Mouse (Mus musculus): ENCODE measurements around the gene Dnajb6.
"Not testable (repeated sequence)": the region's sequence is repeated elsewhere in the genome, so short reads cannot be mapped to it uniquely, and the experiment has no call there.

Gene Dnajb6

DNA sequence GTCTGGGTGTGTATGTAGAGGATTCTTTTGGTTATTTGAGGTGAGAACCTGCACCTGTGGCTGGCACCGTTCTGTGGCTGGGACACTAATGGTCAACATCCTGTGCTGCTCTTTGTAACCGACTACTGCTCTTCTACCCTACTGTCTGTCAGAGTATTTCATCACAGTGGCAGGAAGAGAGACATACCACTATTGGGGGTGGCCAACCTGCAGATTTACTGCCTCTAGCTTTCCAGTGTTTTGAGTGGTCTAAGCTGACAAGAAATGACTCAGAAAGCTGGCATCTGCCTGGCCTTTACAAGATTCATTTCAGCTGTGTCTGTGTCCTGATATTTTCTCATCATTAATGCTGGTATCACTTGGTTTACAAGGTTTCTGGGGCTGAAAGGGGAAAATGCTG lies 36.5 kb downstream of the Dnajb6 start:
- DNase-seq = no peak

DNA sequence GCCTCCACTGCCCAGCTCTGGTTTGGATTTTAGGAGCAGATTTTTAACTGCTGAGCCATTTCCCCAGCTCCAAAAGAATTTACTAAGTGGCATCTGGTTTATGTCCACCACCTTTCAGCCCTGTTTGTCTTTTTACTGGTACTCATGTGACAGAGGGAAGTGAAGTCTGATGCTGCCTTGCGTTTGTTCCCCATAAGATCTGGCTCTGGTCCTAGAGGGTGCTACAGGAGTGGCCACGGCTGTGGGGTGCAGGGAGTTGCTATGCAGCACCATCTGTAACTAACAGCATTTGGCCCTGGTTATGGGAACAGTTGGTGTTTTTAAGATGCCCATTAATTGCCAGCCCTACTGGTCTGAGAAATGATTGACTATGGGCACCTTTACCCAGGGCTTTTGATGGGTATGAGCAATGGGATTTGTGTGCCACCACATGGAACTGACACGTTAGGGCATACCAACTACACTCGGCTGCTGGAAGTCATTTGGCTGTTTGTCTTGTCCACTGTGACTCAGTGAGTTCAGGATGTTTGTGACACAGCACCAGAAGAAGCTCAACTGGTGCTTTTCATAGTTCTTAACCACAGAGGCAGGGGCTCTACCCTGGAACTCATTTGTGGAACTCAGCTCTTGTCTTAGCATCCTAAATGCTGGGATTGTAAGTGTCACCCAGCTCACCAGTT lies 37.3 kb downstream of the Dnajb6 start:
- peak; percentile 65 for DNase-seq

DNA sequence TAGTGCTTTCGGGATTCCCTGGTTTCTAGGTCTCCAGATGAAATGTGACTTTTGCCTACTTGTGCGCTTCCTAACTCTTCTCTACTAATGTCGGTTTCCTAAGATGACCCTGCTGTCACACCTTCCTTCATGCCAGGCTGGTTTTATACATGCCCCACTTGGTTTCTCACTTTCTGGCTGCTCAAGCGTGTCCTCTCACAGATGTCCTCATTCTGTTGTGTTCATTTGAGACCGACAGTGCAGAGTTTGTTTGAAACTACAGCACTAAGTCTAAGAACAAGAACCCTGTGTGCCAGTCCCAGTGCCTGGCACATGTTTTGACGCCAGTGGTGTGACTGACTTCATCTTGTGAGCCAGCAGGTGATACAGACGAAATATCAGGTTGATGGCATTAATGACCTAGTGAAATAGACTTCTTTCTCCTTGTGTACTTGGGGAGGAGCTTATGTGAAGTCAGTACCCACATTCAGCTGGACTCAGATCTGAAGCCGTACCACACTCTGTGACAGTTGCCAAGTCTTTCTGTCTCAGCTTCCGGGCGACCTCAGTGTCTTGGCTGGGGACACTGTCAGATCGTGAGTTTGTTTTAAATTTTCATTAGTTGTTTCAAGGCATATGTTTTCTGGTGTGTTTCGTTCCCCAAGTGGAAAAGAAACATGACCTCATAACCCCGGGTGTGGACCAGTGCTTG lies 38.1 kb downstream of the Dnajb6 start:
- DNase-seq = peak; percentile 33

DNA sequence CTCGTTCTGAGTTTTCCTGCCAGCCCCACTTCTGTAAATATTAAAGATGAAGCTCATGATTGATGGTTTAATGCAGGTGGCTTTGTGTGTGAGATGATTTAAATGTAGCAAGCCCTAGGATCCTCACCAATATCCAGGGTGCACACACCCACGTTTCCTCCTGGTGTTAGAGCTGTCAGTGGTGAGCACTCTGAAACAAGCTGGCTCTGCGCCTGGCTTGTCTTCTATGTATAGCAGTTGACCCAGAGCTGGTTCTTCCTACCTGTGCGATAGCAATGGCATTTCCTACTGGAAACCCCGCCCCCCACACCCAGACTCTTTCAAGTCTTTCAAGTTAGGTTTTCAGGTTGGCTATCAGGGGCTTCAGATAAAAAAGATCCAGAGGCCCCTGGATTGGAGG lies 39.9 kb downstream of the Dnajb6 start:
- DNase-seq = peak; percentile 32

DNA sequence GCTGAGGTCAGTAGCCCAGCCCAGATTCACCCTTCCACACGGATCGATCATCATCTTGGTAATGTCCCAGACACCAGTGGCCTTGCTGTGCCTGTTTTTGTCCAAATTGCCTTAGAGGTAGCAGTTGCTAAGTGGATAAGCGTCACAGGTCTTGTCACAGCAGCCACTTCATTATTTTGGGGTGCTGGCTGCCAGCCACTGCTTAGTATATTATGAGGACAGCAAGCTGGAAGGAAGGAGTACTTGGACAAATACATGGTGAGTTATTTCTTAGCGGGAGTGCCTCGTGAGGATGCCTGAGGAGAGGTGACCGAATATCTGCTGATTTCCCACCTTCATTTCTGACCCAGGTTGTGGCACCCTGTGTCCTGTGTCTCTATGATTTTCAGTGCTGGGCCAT lies 42.5 kb downstream of the Dnajb6 start:
- no peak for DNase-seq

DNA sequence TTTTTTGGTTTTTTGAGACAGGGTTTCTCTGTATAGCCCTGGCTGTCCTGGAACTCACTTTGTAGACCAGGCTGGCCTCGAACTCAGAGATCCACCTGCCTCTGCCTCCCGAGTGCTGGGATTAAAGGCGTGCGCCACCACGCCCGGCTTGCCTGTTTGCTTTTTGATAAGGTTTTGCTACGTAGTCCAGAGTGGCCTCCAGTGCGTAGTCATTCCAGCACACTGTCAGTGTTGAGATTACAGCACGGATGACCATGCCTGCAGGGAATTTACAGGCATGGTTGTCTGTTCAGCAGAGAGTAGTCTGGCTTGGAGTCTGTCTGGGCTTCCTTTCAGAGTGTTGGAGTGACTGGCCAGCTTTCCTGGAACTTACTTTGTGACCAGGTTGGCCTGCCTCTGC lies 44.2 kb downstream of the Dnajb6 start:
- DNase-seq = not testable (repeated sequence)

DNA sequence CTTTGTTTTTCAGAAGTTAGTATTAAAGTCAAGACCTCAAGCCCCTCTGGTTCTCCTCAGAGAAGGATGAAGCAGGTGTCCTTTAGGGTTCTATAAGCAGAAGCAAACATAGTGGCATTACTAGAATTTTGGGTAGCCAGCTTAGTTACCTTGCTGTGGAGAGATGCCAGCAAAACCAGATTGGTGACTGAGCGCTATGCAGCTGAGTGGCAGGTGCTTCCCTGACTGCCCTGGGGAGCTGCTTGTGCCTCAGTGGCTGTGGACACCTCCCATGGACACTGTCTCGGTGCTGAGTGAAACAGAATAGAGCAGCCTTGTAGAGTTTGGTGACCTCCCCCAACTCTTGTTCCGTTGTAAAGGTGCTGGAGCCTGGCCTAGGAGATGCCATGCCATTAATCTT lies 46.8 kb downstream of the Dnajb6 start:
- no peak for DNase-seq

DNA sequence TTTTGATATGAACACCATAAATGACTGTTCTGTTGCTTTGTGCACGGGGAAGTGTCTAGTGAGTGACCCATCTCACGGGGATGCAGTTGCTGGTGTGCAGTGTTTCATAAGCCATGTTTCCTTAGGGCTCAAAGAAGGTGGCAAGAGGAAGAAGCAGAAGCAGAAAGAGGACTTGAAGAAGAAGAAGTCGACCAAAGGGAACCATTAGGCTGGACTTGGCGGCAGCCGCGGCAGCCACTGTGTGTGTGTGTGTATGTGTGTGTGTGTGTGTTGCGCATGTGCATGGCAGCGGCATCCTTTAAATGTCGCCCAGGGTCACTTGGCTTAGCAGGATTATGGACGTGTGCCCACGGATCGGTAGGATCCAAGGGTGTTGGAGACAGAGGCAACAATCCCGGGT lies 49.4 kb downstream of the Dnajb6 start:
- not testable (repeated sequence) for DNase-seq

DNA sequence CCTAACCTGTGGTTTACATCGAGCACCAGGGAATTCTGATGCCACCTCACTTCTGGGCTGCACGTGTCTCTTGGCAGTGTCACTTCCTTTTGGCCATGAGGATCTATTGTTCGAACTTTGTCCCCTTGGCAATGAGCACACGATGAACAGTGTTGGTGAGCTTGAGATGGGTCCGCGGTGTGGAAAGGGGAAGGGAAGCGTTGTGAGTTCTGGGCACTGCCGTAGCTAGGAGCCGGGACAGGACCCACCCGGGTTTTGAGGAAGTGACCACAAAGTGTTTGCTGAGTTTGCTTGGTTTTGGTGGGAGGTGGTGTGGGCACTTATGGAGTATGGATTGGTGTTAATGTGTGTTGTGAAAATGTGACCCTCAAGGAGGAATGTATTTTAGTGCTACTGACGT lies 50.5 kb downstream of the Dnajb6 start:
- DNase-seq = not testable (repeated sequence)

DNA sequence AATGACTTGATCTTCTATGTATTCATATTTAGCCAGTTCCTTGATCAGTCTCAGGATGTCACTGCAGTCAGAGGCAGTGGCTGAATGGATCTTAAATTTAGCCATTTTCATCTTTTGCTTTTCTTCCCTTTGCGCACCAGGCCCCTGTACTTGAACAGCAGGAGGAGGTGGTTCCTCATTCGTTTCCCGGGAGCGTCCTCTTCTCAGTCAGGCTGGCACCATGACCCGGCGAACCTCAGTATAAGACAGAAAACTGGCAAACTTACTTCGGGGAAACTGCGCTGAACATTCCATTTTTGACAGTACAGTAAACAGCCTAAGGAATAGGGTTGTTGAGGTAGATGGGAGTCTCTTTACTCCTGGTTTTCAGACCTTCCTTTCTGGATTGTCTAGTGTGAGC lies 59.4 kb downstream of the Dnajb6 start:
- DNase-seq = not testable (repeated sequence)

DNA sequence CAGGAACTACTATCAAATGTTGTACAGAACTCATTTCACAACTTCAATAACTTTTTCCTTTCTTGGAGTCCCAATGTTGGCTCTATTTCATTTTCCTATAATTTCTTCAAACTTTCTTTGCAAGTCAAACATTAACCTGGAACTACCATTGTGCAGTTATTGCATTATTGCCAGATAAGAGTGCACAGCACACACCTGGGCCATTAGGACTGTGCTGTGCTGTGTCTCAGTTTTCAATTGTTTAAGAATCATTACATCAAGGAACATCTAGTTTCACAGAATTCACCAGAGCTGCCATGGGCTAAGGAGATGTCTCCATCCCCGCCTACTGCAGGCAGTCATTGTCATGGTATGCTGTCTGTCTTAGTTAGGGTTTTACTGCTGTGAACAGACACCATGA lies 73.5 kb downstream of the Dnajb6 start:
- no peak for DNase-seq

DNA sequence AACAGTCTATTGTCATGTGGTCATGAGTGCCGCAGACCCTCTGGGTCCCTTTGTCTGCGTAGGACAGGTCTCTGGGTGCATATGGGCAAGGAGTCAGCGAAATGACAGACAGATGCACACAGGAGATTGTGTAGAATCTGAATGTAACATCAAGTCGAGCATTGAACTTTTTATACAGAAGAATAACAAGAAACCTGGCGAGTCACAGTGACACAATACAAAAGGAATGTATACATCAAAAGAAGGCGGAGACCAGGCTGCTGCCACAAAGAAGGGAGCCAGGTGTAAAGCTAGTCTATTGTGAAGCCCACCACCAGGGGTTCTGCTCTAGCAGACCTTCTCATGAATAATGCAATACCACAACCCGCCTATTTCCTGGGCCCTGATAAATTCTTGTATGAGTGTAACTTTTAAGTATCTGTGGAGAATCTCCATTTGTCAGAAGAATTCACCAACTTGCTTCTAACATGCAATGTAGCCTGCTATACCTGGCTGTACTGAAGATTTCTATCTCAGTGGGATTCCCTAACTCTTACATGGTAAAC lies 76.0 kb downstream of the Dnajb6 start:
- not testable (repeated sequence) for DNase-seq

DNA sequence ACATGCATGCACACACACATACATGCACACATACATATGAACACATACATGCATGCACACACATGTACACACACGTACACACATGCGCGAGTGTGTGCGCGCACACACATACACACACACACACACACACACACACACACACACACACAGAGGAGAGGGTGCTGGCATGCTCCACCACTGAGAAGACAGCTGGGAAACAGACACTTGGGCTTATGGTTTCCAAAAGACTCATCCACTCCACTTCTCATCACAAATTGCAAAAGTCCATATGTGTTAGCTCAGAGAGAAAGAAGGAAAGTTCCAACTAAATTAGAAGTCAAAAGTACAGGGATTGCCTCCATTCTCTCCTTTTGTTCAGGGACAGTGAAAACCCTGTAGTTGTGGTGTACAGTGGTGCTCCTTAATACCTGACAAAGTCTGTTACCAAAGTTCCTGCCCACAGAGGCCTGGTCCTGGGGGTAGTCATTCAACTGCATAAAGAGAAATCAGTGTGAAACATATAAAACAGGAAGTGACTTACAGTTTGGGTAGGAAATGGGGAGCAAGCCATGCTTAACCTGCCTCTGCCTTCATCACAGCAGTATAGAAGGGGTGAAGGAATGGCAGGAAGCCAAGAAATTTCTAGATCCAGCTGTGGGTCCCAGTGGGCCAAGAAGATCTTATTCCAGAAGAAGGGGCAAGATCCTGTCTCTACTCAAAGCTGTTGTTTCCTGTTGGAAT lies 81.2 kb downstream of the Dnajb6 start:
- no peak for DNase-seq

DNA sequence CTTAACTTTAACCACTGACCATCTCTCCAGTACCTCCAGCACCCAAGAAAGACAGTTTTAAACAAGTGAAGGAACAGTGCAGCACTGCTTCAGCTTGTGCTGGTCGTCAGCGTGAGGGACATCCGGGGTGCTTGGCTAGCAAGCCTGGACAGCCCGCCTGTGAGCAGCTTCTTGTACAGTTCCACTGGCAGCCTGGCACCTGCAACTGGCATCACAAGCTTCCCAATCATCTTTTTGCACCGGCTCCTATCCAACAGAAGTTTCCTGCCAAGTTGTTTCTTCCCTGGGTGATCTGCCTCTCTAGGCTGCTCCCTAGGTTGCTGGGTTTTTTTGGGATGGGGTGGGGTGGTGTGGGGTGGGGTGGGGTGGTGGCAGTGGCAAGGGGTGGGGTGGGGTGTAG lies 81.9 kb downstream of the Dnajb6 start:
- DNase-seq = no peak

DNA sequence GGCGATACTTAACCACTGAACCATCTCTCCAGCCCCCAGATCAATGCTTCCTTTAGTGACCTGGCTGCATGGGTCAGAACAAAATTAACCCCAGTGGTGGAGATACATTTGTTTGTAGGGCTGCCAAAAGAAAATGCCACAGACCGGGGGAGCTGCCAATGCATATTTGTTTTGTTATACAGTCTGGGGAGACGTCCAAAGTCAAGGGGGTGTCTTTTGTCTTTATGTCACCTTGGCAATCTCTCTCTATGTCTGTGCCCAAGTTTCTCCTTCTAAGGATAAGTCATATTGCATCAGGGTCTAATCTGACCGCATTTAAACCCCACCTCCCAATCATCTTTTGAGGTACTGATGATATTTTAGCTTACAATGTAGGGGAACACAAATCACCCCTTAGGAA lies 82.8 kb downstream of the Dnajb6 start:
- DNase-seq = no peak

DNA sequence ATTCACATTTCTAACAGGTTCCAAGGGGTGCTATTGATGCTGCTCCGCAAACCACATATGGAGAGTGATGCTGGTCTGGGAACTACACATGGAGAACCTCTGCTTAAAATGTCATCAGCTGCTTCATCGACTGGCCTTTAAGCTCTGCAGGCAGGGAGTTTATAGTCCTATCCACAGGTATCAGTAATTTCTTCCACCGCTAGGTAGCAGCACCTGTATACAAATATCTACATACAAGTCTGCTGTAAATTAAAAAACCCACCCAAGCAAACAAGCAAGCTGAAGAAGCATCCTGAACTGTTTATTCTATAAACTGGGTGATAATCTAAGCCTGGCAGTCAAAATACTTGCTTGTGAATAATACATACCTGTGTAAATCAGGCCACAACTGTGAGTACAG lies 89.3 kb downstream of the Dnajb6 start:
- no peak for DNase-seq

DNA sequence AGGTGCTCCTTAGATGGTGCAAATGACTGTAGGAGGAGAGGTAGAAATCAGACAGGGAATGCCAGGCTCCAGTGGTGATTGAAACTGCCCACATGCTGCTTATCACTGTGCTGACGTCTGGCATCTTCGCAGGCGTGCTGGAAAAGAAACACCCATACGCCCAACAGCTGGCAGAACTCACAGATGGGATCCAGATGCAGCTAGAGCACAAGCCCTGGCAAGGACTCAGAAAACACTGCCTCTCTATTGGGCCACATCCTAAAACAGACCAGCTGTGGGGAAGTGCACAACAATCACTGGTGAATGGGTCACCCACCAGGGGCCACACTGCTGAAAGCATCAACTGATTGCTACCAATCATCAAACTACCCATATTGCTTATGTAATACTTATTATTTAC lies 91.3 kb downstream of the Dnajb6 start:
- no peak for DNase-seq

DNA sequence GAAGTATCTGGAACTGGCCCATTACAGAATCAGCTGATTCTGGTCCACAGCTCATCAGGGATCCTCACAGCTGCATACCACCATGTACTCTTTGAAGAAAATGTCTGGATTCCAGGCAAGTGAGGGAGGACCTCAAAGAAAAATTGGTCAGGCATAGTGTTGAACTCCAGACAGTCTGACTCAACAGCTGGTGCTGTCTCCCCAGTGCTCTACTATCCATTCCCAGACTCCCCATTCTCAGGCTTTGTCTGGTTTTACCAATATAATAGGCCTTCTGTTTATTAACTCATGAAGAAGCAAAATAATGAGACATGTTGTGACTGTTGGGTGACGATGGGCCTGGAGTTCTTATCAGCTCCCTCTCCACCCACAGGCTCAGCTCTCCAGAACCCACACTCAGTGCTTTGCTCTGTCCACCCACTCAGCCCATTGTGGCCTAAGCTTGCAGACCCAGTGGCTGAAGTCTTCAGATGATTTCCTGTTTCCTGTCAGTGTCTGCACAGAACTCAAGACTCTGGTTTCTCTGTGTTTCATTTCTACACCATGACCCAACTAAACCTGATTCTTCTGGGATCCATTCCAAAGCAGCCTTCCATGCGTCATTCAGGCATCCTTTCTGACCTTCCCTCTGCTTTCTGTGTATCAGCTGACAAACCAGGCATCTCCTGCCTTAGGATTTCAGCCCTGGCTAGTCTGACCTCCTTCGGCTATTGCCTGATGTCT lies 107.1 kb downstream of the Dnajb6 start:
- DNase-seq = no peak

DNA sequence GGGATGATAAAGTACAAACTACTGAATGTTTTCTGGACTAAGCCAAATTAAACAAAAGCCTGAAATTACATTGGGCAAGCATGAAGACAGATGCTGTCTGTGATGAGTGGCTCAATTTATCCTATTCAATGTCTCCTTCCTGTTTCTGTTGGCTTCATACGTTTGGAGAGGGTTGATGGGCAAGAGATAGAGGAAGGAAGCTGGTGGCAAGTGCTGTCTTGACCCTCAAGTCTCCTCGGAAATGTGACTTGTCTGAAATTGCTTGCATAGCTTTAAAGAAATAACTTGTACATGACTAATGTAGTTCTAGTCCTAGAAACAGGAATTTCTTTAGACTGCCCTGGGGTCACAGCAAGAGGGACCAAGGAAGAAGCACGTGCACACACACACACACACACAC lies 109.5 kb downstream of the Dnajb6 start:
- DNase-seq = no peak

DNA sequence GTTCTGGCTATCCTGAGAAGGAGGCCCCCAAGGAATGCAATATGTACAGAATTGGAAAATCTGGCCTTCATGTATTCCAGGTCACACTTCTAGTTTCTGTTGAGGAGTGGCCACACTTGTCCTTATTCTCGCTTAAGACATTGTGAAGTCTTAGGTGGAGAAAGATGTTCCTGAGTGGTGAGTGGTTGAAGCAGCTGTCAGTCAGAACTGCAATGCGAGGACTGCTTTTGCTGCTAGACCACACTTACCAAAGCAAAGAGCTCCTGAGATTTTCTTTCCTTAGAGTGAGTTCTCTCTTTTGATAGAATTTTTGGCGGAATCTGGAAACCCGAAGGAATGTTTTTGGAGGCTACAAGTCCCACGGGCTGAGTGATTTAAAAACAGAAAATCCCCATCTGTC lies 112.0 kb downstream of the Dnajb6 start:
- DNase-seq = no peak

DNA sequence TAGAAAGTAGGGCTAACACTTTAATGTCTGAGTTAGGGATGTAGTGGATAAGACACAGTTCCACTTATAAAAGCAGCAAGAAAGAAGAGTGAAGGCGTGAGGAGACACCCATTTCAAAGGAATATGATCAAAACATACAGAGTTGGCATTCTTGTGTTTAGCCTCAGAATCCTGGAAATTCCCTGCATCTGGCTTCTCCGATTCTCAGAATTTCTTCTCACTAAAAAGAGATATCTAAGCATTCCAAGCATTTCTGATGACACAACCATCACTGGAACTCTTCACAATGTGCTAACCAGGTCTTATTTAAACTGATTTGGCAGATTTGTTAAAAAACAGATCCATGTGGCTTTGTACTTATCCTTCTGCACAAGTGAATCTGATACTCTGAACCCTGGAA lies 112.6 kb downstream of the Dnajb6 start:
- no peak for DNase-seq

DNA sequence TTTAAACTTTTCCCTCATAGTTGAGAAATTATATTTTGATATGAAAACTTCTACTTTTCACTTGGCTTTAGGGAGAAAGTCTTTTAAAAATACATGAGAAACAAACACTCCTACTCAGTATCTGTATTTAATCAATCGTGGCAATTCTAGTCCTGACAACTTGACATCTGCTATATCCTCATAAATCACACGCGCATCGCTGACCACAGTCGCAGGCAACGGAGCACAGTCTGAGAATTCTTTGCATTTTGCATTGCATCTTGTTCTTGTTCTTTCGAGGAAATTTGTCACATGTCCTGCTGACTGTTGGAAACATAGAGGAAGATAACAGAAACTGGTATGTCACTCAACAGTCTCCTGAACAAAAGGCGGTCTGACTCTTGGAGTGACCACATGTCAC lies 116.9 kb downstream of the Dnajb6 start:
- DNase-seq = no peak

DNA sequence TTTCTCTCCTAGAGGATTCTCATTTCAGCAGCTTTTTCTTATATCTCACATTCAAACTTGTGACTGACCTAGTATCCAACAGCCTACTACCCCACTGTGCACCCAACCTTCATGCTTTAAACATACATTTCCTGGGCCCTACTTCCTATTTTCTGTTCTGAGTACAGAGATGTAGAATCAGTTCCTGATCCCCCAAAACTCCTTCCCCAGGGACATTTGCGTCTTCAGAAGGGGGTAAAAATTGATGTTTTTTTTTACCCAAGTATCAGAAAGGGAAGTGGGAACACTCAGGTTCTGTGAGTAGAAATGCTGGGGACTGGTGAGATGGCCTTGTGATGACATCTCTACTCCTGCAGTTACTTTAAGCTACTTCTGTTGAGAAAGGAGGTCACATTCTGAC lies 117.5 kb downstream of the Dnajb6 start:
- DNase-seq = no peak

All from cerebellum, adult 8-10 months (tissue).